Mouse (Mus musculus) thymus, postnatal 4 days (tissue): ENCODE measurements at regions not wholly inside any gene's neighbourhood (a gene's known extent, or its start where the extent isn't known, plus 50 kb on each side); places are given as distances from the start of the nearest gene placed in this dataset.

Source experiments
- DNase-seq: peaks from one replicate; pipeline ENCODE4 v3.0.0; 2021

GRCm38 (mm10) chr15:67048621-67049020, 547.9 kb upstream of the Lrrc6 start:
- DNase-seq: no peak

DNA sequence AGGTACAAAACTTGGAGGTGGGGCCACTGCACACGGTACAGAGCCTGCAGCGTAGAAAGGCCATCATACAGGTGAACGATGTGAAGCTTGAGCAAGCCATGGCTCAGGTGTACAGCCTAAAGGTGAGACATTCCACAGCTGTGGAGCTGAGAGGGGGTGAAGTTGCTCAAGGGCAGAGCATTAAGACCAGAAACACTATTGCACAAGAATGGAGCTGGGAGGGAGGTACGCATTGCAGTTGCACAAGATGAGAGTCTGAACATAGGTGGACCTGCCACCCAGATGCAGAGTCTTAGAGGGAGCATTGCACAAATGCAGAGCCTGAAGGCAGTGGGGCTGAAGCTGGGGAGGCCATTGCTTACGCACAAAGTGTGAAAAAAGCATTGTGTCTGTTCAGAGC, 547.4 kb upstream of the Lrrc6 start:
- DNase-seq: no peak

GRCm38 (mm10) chr15:67045920-67046804, 545.5 kb upstream of the Lrrc6 start:
- DNase-seq: no peak

GRCm38 (mm10) chr15:67045329-67045728, 544.6 kb upstream of the Lrrc6 start:
- DNase-seq: peak; percentile 42

GRCm38 (mm10) chr15:67044806-67045205, 544.1 kb upstream of the Lrrc6 start:
- DNase-seq: no peak

- peak; percentile 73 for DNase-seq
Observed at GRCm38 (mm10) chr15:67042131-67042530, 541.4 kb upstream of the Lrrc6 start.

GRCm38 (mm10) chr15:67040229-67040628, 539.5 kb upstream of the Lrrc6 start:
- peak; percentile 39 for DNase-seq

- peak; percentile 76 for DNase-seq
Observed at GRCm38 (mm10) chr15:67039421-67039907, 538.8 kb upstream of the Lrrc6 start.

GRCm38 (mm10) chr15:67037647-67038046, 536.9 kb upstream of the Lrrc6 start:
- DNase-seq: no peak

GRCm38 (mm10) chr15:67036341-67036740, 535.6 kb upstream of the Lrrc6 start:
- DNase-seq: no peak

- DNase-seq: no peak
Observed at GRCm38 (mm10) chr15:67033936-67034335, 533.2 kb upstream of the Lrrc6 start.

DNA sequence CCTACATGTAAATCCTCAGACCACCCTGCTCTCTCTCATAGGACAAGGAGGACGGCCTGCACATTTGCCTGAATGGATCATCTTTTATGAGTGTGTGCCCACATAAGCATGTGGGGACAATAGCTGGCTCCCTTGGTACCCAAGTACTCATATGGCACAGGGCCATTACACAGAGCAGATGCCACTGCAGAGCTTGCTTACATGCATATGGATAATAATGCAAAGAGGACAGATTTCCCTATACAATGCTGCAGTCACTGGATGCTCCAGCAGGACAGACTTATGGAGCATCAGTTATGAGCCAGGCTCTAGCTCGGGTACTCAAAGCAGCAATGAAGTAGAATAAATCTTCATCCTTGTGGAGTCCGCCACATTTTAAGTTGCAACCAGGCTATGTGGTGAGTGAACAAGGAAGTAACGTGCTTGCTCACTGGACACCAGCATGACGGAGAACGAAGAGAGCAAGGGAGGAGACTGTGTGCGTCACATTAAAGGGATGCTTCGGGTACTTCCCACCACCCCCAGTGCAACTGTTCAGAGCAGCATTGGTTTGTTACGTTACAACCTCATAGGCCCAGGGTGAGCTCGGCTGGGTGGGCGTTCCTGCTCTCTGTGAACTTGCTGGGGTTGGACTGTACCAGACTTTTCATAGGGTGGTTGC, 531.3 kb upstream of the Lrrc6 start:
- DNase-seq: no peak

- DNase-seq: no peak
Observed at GRCm38 (mm10) chr15:67030975-67031374, 530.3 kb upstream of the Lrrc6 start.

- no peak for DNase-seq
Observed at GRCm38 (mm10) chr15:67028161-67028560, 527.5 kb upstream of the Lrrc6 start.

GRCm38 (mm10) chr15:67027751-67028150, 527.0 kb upstream of the Lrrc6 start:
- DNase-seq: no peak

GRCm38 (mm10) chr15:67025746-67026145, 525.0 kb upstream of the Lrrc6 start:
- DNase-seq: no peak

GRCm38 (mm10) chr15:67024386-67024785, 523.7 kb upstream of the Lrrc6 start:
- no peak for DNase-seq

- DNase-seq: no peak
Observed at GRCm38 (mm10) chr15:67023081-67023480, 522.4 kb upstream of the Lrrc6 start.

DNA sequence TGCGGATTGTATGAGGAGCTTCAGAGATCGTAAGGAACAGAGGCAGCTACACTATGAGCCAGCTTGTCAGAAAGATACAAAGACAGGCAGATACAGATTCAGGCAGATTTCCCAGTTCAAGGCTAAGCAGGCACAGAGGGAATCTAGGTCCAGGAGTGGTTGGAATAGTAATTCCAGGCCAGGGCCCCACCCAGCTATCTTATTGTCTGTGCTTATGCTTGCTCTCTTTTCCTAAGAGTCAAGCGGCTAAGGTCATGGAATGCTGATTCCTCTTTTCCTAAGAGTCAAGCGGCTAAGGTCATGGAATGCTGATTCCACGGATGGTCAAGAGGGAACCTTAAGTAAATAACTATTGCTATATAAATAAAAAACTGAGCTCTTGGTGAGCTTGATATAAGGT, 520.7 kb upstream of the Lrrc6 start:
- DNase-seq: no peak

DNA sequence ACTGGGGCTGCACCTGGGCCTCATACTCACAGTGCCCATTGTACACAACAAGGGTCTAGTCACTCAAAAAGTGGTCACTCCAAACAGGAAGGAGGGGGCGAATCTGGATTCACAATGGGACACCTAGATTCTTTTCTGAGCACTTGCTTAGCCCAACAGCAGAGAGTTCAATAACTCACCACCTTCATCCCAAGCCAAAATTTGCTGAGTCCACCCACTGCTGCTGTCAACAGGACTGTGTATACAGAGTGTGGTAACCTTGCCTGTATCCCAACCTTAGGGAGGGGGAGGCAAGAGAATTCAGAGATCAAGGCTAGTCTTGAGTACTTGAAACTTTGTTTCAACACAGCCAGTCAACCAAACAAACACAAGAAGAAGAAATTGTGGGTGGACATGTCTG, 519.2 kb upstream of the Lrrc6 start:
- DNase-seq: no peak

- DNase-seq: peak; percentile 24
Observed at GRCm38 (mm10) chr15:67019194-67019661, 518.5 kb upstream of the Lrrc6 start.
